Mouse (Mus musculus) hindbrain, embryonic 10.5 days (tissue): Measurements from ENCODE around the gene Gba. TPM values are rescaled to one million over a fixed set of nuclear protein-coding genes. Genes with fewer than 3 reads are reported as not detected.
A peak's percentile ranks its signal among the peaks of the same experiment; 100 is the strongest.

Experiments used
- DNase-seq: peaks from one replicate; pipeline ENCODE4 v3.0.0-alpha.2; 2017; ENCODE audit warnings: low spot score
- H3K27ac ChIP-seq: fragments of 300-500 bp; sonication (generic); 2 replicates; pipeline ENCODE4 v1.5.1; 2016; ENCODE audit warnings: mild to moderate bottlenecking, moderate library complexity
- H3K27me3 ChIP-seq: fragments of 300-500 bp; sonication (generic); 2 replicates; pipeline ENCODE4 v1.6.1; 2016; ENCODE audit warnings: mild to moderate bottlenecking; ENCODE audit not compliant: poor library complexity, insufficient read depth, severe bottlenecking
- H3K36me3 ChIP-seq: fragments of 300-500 bp; sonication (generic); 2 replicates; pipeline ENCODE4 v1.6.1; 2016; ENCODE audit warnings: mild to moderate bottlenecking, moderate library complexity
- H3K4me1 ChIP-seq: fragments of 300-500 bp; sonication (generic); replicated peaks from 2 replicates; pipeline ENCODE4 v1.6.1; 2016; ENCODE audit warnings: mild to moderate bottlenecking
- H3K4me3 ChIP-seq: fragments of 300-500 bp; sonication (generic); 2 replicates; pipeline ENCODE4 v1.5.1; 2016; ENCODE audit warnings: mild to moderate bottlenecking, moderate library complexity
- H3K9me3 ChIP-seq: fragments of 300-500 bp; sonication (generic); 2 replicates; pipeline ENCODE4 v1.6.1; 2016; ENCODE audit warnings: mild to moderate bottlenecking, moderate library complexity
- WGBS: fragments of 180-500 bp; shearing (Covaris S2); methylation state at CpG from one replicate; pipeline ENCODE4 v1.1.7; 2016; 5-methylcytosine and 5-hydroxymethylcytosine counted together
- polyA plus RNA-seq: library from polyadenylated mRNA; unstranded; fragments of >200 nt; fragmentation: Nextera tagmentation; extraction: Ambion mirVana; gene quantifications from 2 replicates; pipeline ENCODE4 v1.2.1, GENCODE M21; 2016

The Gba gene
- polyA plus RNA-seq, 1 experiment from 2014 or later: 50.0 TPM

GRCm38 (mm10) chr3:89238494-89238893, 35.8 kb downstream of the Gba start:
- no peak overlapping the region for H3K27ac ChIP-seq
- H3K4me3 ChIP-seq: no peak overlapping the region
- H3K27me3 ChIP-seq: peaks cover 10% of the 10 kb centered on the region
- peaks cover 68% of the 10 kb centered on the region for H3K36me3 ChIP-seq
- H3K9me3 ChIP-seq: no peaks in the 10 kb centered on the region
- H3K4me1 ChIP-seq: peaks cover 19% of the 10 kb centered on the region
- 71% methylated on average over 12 of the region's 12 CpGs for WGBS
- DNase-seq: no peak

- H3K27ac ChIP-seq: no peak overlapping the region
- WGBS: 72% methylated on average over 9 of the region's 9 CpGs
- peaks cover 58% of the 10 kb centered on the region for H3K4me1 ChIP-seq
- DNase-seq: peak; percentile 65
- H3K36me3 ChIP-seq: peaks cover 34% of the 10 kb centered on the region
- H3K9me3 ChIP-seq: no peaks in the 10 kb centered on the region
- peaks cover 29% of the 10 kb centered on the region for H3K27me3 ChIP-seq
- no peak overlapping the region for H3K4me3 ChIP-seq
Measured at GRCm38 (mm10) chr3:89242331-89242895, 39.7 kb downstream of the Gba start.

GRCm38 (mm10) chr3:89243609-89244008, 40.9 kb downstream of the Gba start:
- DNase-seq: peak; percentile 65
- H3K4me3 ChIP-seq: peak overlapping the region; percentile 82
- peaks cover 29% of the 10 kb centered on the region for H3K27me3 ChIP-seq
- H3K36me3 ChIP-seq: peaks cover 34% of the 10 kb centered on the region
- H3K9me3 ChIP-seq: no peaks in the 10 kb centered on the region
- 0 out of 2 replicates have a peak overlapping the region, but pooled peaks have one; percentile 94 for H3K27ac ChIP-seq
- peaks cover 61% of the 10 kb centered on the region for H3K4me1 ChIP-seq
- WGBS: 11% methylated on average over 14 of the region's 14 CpGs

GRCm38 (mm10) chr3:89244158-89244981, 41.6 kb downstream of the Gba start:
- 13% methylated on average over 25 of the region's 25 CpGs for WGBS

GRCm38 (mm10) chr3:89244982-89245687, 42.4 kb downstream of the Gba start:
- H3K27me3 ChIP-seq: peaks cover 35% of the 10 kb centered on the region
- peaks cover 41% of the 10 kb centered on the region for H3K36me3 ChIP-seq
- peak overlapping the region; percentile 94 for H3K27ac ChIP-seq
- peaks cover 64% of the 10 kb centered on the region for H3K4me1 ChIP-seq
- no peaks in the 10 kb centered on the region for H3K9me3 ChIP-seq
- DNase-seq: peak; percentile 59
- under 1% methylated on average over 25 of the region's 26 CpGs for WGBS
- H3K4me3 ChIP-seq: peak overlapping the region; percentile 82

More at GRCm38 (mm10) chr3:89244158-89244981, 41.6 kb downstream of the Gba start:
- H3K27ac ChIP-seq: peak overlapping the region; percentile 94
- no peak for DNase-seq
- no peaks in the 10 kb centered on the region for H3K9me3 ChIP-seq
- peak overlapping the region; percentile 82 for H3K4me3 ChIP-seq
- H3K36me3 ChIP-seq: peaks cover 34% of the 10 kb centered on the region
- peaks cover 29% of the 10 kb centered on the region for H3K27me3 ChIP-seq
- H3K4me1 ChIP-seq: peaks cover 61% of the 10 kb centered on the region

GRCm38 (mm10) chr3:89245688-89246171, 43.0 kb downstream of the Gba start, which contains the start of gene Krtcap2:
Gene Krtcap2 (plus strand): TSS chr3:89245966.
- peaks cover 36% of the 10 kb centered on the region for H3K27me3 ChIP-seq
- peak; percentile 48 for DNase-seq
- peak within 1 kb of the TSS; percentile 94 for H3K27ac ChIP-seq
- peaks cover 70% of the 10 kb centered on the region for H3K4me1 ChIP-seq
- peaks cover 41% of the 10 kb centered on the region for H3K36me3 ChIP-seq
- WGBS: 5% methylated on average over 20 of the region's 20 CpGs
- H3K4me3 ChIP-seq: peak within 1 kb of the TSS; percentile 82
- H3K9me3 ChIP-seq: no peaks in the 10 kb centered on the region

GRCm38 (mm10) chr3:89246261-89247100, 43.8 kb downstream of the Gba start, which contains the start of gene Trim46:
Gene Trim46 (minus strand): TSS chr3:89246309.
- Histone ChIP-seq H3K27ac (peak within 1 kb of the TSS; percentile 94), H3K27me3 (peaks cover 42% of the 10 kb centered on the region), H3K4me3 (peak within 1 kb of the TSS; percentile 82), H3K4me1 (peaks cover 78% of the 10 kb centered on the region), H3K36me3 (peaks cover 35% of the 10 kb centered on the region), H3K9me3 (no peaks in the 10 kb centered on the region)
- 1% methylated on average over 42 of the region's 42 CpGs for WGBS
- DNase-seq: peak; percentile 93

GRCm38 (mm10) chr3:89247466-89247865, 44.7 kb downstream of the Gba start:
- peak overlapping the region; percentile 82 for H3K4me3 ChIP-seq
- H3K36me3 ChIP-seq: peaks cover 26% of the 10 kb centered on the region
- WGBS: 90% methylated on average over 4 of the region's 4 CpGs
- no peaks in the 10 kb centered on the region for H3K9me3 ChIP-seq
- H3K27ac ChIP-seq: peak overlapping the region; percentile 94; the same call in 1 of the 2 replicates
- DNase-seq: no peak
- H3K27me3 ChIP-seq: peaks cover 52% of the 10 kb centered on the region
- peaks cover 80% of the 10 kb centered on the region for H3K4me1 ChIP-seq

GRCm38 (mm10) chr3:89250435-89251040, 47.8 kb downstream of the Gba start:
- 22% methylated on average over 7 of the region's 7 CpGs for WGBS
- Histone ChIP-seq H3K27me3 (peaks cover 41% of the 10 kb centered on the region), H3K36me3 (peaks cover 26% of the 10 kb centered on the region), H3K4me1 (peaks cover 52% of the 10 kb centered on the region), H3K27ac (no peak overlapping the region), H3K9me3 (no peaks in the 10 kb centered on the region), H3K4me3 (0 out of 2 replicates have a peak overlapping the region, but pooled peaks have one; percentile 20)
- peak; percentile 49 for DNase-seq

GRCm38 (mm10) chr3:89251365-89251895, 48.7 kb downstream of the Gba start:
- Histone ChIP-seq H3K27me3 (peaks cover 36% of the 10 kb centered on the region), H3K9me3 (no peaks in the 10 kb centered on the region), H3K4me1 (peaks cover 44% of the 10 kb centered on the region), H3K36me3 (peaks cover 26% of the 10 kb centered on the region), H3K4me3 (peak overlapping the region; percentile 20), H3K27ac (peak overlapping the region; percentile 73)
- 4% methylated on average over 17 of the region's 17 CpGs for WGBS
- DNase-seq: peak; percentile 63

GRCm38 (mm10) chr3:89254994-89255393, 52.3 kb downstream of the Gba start:
- DNase-seq: no peak
- 93% methylated on average over 5 of the region's 5 CpGs for WGBS
- H3K27ac ChIP-seq: no peak overlapping the region

More at GRCm38 (mm10) chr3:89254994-89255393, 52.3 kb downstream of the Gba start:
- Histone ChIP-seq H3K4me1 (peaks cover 27% of the 10 kb centered on the region), H3K36me3 (0 out of 2 replicates have a peak, but pooled peaks cover under 1% of the 10 kb centered on the region), H3K9me3 (no peaks in the 10 kb centered on the region), H3K4me3 (no peak overlapping the region), H3K27me3 (peaks cover 48% of the 10 kb centered on the region)
